In the genomic region with DNA sequence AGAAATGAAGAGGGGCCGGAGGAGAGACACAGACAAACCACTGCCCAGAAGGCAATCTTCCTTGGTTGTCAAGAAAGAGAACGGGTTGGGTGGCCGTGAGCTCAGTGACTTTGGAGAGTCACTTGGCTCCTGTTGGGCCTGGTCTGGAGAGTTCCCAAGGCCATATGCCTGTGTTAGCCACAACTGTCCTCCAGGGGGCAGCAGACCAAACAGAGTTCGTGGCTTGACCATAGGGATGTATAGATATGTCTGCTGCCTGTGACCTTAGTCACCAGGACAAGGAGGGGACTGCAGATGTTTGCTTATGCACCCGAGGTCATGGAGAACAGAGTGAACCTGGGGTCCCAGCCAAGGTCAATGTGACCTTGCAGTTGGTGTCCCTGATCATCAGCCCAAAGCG, we compare ENCODE assay signal across 7 mouse cellular contexts.
DNase-seq lines count a peak whose midpoint lies in the region; TF ChIP-seq lines count a peak whose summit lies in the region.

No protein-coding gene starts in this region.

- intact Hi-C loops in left cerebral cortex, adult 2 months (cut with DNase I): loop anchor here (2.0 to 5.0 kb wide), 2 partner anchors 51 to 143 kb away; no protein-coding TSS in a partner anchor
- intact Hi-C loops in left cerebral cortex, postnatal 36 days (cut with DNase I): loop anchor here (2.0 to 5.0 kb wide), 3 partner anchors 51 to 143 kb away; no protein-coding TSS in a partner anchor
- intact Hi-C loops in heart, postnatal 14 days (cut with DNase I): loop anchor here (1.0 to 2.0 kb wide), 2 partner anchors 53 to 143 kb away; no protein-coding TSS in a partner anchor

- no peak overlapping the region for H3K4me3 ChIP-seq in left cerebral cortex, adult 2 months

- no peak for DNase-seq in left cerebral cortex, adult 2 months (ENCODE audit: extremely low spot score in 1 of 2, low spot score in 2 of 2)
- no peak for DNase-seq in left cerebral cortex, postnatal 36 days (ENCODE audit: low spot score in 2 of 2)
- DNase-seq in R1 (ENCODE audit: low read depth, low spot score): peak; percentile 78
- DNase-seq in cerebellum, adult 18-20 months: peak; percentile 64 to 71
- DNase-seq in heart, postnatal 14 days: peak; percentile 48 to 75
- peak; percentile 65 for DNase-seq in lung, postnatal 36 days
- peak; percentile 29 for DNase-seq in thymus, postnatal 25 days

- no peak overlapping the region for H3K27ac ChIP-seq in left cerebral cortex, adult 2 months

- peak; percentile 77 for TF ChIP-seq CTCF in left cerebral cortex, adult 2 months (IDR thresholded peaks at IDR 0.05)

Comparison
In these comparisons a context has a peak if more than half of its experiments do, and no peak if none do; other contexts are left out.
1. DNase-seq: peak in R1 (single experiment), cerebellum, adult 18-20 months (2 of 2), heart, postnatal 14 days (2 of 2), lung, postnatal 36 days (single experiment) and thymus, postnatal 25 days (single experiment); none in left cerebral cortex, adult 2 months (0 of 2) and left cerebral cortex, postnatal 36 days (0 of 2).